Mouse (Mus musculus): ENCODE results near the gene Pcsk5. TPM values are rescaled to one million over a fixed set of nuclear protein-coding genes. Genes with fewer than 3 reads are reported as not detected.

Pcsk5 gene
- total RNA-seq (2021), result 10 to 100 TPM; 73.5 to 78.3 TPM
- long read RNA-seq, experiment 1, full-length matches to known transcripts, result 82 of 140 reads
- long read RNA-seq, experiment 1, partial matches to known transcripts, result 31 of 140 reads
- long read RNA-seq, experiment 1, other reads (novel, unspliced or antisense), result 27 of 140 reads
- long read RNA-seq, experiment 2, full-length matches to known transcripts, result 35 of 55 reads
- long read RNA-seq, experiment 2, partial matches to known transcripts, result 9 of 55 reads
- long read RNA-seq, experiment 2, other reads (novel, unspliced or antisense), result 11 of 55 reads

- DNase-seq, result peak; percentile 96
Observed at GRCm38 (mm10) chr19:17837471-17837859, at the start of gene Pcsk5. Pcsk5 (minus strand) TSS chr19:17837632.

GRCm38 (mm10) chr19:17875804-17876203, 38.4 kb upstream of the Pcsk5 start:
- no peak for DNase-seq

GRCm38 (mm10) chr19:17874388-17874787, 37.0 kb upstream of the Pcsk5 start:
- DNase-seq, result peak; percentile 7

- no peak for DNase-seq
Observed at GRCm38 (mm10) chr19:17873755-17874154, 36.3 kb upstream of the Pcsk5 start.

GRCm38 (mm10) chr19:17866317-17866891, 29.0 kb upstream of the Pcsk5 start:
- DNase-seq, result no peak

- DNase-seq, result no peak
Observed at GRCm38 (mm10) chr19:17860351-17861014, 23.1 kb upstream of the Pcsk5 start.

GRCm38 (mm10) chr19:17856741-17857140, 19.3 kb upstream of the Pcsk5 start:
- peak; percentile 16 for DNase-seq

GRCm38 (mm10) chr19:17848417-17848816, 11.0 kb upstream of the Pcsk5 start:
- DNase-seq, result no peak

GRCm38 (mm10) chr19:17845967-17846366, 8.5 kb upstream of the Pcsk5 start:
- DNase-seq, result no peak

GRCm38 (mm10) chr19:17841586-17841985, 4.2 kb upstream of the Pcsk5 start:
- DNase-seq, result no peak

GRCm38 (mm10) chr19:17839856-17840255, 2.4 kb upstream of the Pcsk5 start:
- no peak for DNase-seq

- peak; percentile 64 for DNase-seq
Observed at GRCm38 (mm10) chr19:17836566-17837470, 614 bp downstream of the Pcsk5 start.

- peak; percentile 76 for DNase-seq
Observed at GRCm38 (mm10) chr19:17835681-17836565, 1.5 kb downstream of the Pcsk5 start.

- DNase-seq, result no peak
Observed at GRCm38 (mm10) chr19:17834894-17835293, 2.5 kb downstream of the Pcsk5 start.

GRCm38 (mm10) chr19:17831376-17831775, 6.1 kb downstream of the Pcsk5 start:
- peak; percentile 36 for DNase-seq

GRCm38 (mm10) chr19:17828414-17828813, 9.0 kb downstream of the Pcsk5 start:
- DNase-seq, result no peak

- no peak for DNase-seq
Observed at GRCm38 (mm10) chr19:17826694-17827093, 10.7 kb downstream of the Pcsk5 start.

GRCm38 (mm10) chr19:17820046-17820445, 17.4 kb downstream of the Pcsk5 start:
- DNase-seq, result no peak

GRCm38 (mm10) chr19:17819081-17819480, 18.4 kb downstream of the Pcsk5 start:
- DNase-seq, result no peak

GRCm38 (mm10) chr19:17815062-17815461, 22.4 kb downstream of the Pcsk5 start:
- no peak for DNase-seq

- DNase-seq, result no peak
Observed at GRCm38 (mm10) chr19:17813449-17813990, 23.9 kb downstream of the Pcsk5 start.
